Mouse (Mus musculus): ENCODE results near the gene Pdzd2. TPM values are rescaled to one million over a fixed set of nuclear protein-coding genes. Genes with fewer than 3 reads are reported as not detected.

Gene Pdzd2
- total RNA-seq, 2 experiments from 2014 or later, result 39.4 to 46.7 TPM

GRCm38 (mm10) chr15:12435910-12436309 is 303.8 kb downstream of the Pdzd2 start:
- DNase-seq (ENCODE audit: low spot score in 2 of 2), result no peak

DNA sequence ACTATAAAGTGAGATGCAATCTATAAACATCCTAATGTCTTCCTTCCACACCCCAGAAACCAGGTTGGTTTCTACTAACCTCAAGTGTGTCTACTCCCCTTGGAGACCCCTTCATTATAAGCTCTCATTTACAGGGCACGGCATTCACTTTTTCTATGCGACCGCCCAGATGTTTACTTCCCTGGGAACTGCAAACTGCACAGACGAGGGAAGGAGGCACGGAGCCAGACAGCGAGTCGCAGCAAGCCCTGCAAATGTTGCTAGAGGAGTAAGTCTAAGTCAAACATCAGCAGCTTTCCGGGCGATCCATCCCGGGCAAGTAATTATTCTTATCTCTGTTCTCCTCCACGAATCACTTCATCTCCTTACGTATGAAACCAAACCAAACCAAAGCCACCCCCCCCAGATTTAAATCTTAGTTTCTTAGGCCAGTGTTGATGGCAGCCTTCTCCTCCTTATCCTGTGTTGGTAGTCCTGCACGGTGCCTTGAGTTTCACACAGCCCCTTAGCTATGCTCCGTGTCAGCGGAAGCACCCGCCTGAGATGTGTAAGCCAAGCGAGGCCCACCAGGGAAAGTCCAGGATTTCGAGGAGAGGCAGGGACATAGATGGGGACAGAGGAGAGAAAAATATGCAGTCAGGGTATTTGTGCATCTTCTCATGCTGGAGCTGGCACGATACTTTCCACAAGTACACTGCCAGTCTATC is 305.7 kb downstream of the Pdzd2 start:
- no peak for DNase-seq (ENCODE audit: low spot score in 2 of 2)

DNA sequence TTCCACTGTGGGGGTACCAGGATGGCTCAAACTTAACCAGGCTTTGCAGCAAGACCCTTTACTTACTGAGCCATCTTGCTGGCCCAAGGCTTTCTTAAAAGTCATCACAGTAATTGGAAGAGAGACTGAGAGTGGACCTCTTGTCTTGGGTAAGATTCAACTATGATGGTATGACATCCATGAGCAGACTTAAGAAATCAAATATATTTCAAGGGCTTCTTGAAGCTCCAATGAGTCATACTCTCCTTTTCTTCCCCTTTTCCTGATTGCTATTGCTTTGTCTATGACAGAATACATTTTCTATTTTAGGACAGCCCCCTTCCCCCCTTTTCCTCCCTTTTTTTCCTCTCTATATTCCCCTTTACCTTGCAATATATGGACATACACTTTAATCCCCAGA is 306.8 kb downstream of the Pdzd2 start:
- DNase-seq (ENCODE audit: low spot score in 2 of 2), result no peak

DNA sequence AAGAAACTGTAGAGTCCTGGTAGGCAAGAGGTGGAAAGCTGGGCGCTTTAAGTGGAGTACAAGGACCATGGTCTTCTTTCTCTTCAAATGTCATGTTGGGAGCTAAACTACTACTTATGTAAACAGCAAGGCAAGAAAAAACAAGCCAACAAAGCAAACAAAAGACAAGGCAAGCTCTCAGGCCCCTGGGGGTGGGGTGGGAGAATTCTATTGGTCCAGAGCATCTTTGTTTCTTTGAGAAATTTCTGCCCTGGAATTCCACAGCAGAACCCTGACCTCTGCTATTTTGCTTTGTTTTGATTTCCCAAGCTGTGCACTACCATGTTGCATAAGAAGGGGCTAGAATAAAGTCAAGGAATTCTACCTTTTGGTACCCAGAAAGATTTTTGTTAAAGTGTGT is 307.4 kb downstream of the Pdzd2 start:
- no peak for DNase-seq (ENCODE audit: low spot score in 2 of 2)

- no peak for DNase-seq (ENCODE audit: low spot score in 2 of 2)
Measured at GRCm38 (mm10) chr15:12431684-12432083, 308.0 kb downstream of the Pdzd2 start.

DNA sequence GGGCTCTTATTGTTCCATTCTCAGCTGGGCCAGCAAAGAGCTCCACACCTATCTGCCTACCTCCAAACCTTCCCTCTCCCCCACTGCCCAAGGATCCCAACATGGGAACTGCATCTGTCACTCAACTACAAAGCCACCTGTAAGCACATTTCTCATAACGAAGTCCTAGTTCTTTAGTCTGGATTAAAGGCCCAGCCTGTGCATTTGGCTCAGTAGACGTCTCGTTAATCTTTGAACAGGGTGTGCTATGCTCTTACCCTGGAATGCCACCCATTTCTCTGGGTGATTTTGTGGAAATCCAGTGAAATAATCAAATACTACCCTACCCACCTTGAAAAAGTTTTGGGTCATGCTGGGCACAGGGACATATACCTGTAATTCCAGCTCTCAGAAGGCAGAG is 308.5 kb downstream of the Pdzd2 start:
- DNase-seq (ENCODE audit: low spot score in 2 of 2), result no peak

GRCm38 (mm10) chr15:12430670-12431069 is 309.1 kb downstream of the Pdzd2 start:
- no peak for DNase-seq (ENCODE audit: low spot score in 2 of 2)

DNA sequence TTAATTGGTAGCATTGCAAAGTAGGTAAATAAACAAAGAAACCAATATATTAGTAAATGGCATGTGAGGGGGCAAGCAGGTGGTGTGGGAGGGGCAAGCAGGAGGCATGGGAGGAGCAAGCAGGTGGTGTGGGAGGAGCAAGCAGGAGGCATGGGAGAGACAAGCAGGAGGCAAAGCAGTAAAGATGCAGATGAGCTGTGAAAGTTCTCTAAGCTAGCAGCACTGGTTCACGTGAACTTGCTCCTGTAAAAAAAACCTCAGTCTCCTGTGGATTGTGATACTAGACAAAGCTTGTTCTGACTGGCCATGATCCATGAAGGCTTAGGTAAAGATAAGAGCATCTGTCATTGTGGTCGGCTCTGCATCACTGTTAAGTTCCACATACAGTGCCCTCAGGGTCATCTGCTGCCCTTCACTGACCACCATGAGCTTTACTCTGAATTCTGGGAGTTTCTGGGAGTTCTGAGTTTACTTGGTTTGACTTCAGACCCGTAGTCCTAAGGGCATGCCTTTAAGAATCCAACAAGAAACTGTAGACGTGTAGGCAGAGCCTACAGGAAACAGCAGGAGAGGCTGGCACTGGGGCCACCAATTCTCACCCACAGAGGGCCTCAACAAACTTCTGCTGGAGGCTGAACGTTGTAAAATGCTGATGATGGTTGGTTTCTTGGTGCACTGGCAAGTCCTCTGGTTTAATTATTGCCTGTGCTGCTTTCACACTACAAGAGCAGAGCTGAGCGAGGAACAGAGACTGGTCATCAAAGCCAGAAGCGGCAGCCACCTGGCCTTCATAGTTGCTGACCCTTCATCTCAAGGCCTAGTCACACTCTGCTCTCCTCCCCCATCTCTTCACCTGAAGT is 309.9 kb downstream of the Pdzd2 start:
- DNase-seq (ENCODE audit: low spot score in 2 of 2), result no peak

DNA sequence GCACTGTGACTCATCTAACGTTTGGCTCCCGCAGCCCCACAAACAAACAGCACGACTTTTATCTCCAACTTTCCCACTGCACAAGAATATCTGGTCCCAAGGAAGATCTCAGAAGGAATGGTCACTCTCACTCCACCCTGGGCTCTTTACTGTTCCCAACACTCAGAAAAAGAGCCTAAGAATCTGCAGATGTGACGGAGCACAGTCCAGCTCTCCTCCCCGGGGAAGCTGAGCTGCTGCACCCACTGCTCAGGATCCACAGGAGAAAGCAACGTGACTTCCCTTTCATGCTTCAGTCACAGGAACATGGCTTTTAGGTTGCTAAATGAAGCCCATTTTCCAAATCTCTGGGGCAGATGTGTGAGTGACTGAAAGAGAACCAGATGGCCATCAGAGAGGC is 311.9 kb downstream of the Pdzd2 start:
- DNase-seq (ENCODE audit: low spot score in 2 of 2), result no peak

DNA sequence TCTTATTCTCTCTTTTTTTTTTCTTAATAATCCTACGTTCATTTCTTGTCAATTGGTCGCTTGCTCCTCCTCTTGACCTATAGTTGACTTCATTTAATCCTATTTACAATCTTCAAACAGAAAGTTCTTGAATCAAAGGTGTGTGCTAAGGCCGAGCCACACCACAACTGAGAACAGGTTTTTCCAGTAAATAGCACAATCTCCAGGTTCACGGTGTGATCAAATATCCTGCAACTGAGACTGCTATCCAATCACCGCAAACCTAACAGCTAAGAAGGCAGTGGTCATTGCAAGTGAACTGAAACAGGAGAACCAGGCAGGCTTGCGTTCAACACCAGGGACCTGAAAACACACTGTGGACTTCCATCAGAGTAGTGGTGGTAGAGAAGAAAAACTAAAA is 313.4 kb downstream of the Pdzd2 start:
- DNase-seq (ENCODE audit: low spot score in 2 of 2), result no peak

DNA sequence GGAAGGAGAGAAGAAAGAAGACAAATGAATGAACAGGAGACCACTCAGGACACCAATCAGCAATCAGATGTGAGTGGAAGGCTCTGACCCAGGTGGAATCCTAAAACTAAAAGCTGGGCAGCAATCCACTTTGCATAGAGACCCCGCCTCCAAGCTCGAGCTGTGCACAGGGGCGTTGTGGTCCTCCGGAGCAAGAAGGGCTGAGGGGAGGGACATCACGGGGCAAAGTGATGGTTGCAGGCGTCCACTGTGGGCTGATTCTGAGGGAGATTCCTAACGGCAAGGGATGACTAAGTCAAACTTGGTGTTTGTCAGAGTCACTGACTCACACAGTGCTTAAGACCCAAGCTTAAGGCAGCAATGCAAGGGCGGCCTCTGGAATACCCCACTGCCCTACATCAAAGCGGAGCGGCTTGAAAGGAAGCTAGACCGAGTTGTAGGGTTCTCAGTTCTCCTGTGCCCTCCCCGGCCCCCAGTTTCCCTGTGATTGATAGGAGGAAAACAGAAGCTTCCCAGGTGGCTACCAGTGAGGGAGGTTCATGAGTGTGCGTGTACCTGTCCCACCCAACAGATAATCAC is 314.6 kb downstream of the Pdzd2 start:
- no peak for DNase-seq (ENCODE audit: low spot score in 2 of 2)

DNA sequence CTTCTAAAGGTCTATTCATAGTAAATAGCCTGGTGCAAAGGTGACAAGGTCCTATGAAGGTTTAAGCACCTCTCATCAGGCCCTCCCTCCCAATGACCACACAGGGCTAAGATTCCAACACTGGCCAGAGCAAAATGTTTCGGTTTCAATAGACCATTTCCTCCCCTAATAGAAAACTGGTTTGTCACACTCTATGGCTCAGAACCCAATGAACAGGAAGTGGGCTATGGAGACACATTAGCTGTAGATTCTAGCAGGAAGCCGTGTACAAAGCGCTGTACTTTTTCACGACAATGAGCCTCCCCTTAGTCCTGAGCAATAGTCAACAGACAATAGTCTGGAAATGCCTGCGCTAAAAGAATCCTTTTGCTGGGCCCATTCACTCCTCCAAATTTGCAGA is 315.5 kb downstream of the Pdzd2 start:
- DNase-seq (ENCODE audit: low spot score in 2 of 2), result no peak

- no peak for DNase-seq (ENCODE audit: low spot score in 2 of 2)
Measured at GRCm38 (mm10) chr15:12420915-12421314, 318.8 kb downstream of the Pdzd2 start.

- DNase-seq (ENCODE audit: low spot score in 2 of 2), result no peak
Measured at GRCm38 (mm10) chr15:12420376-12420775, 319.3 kb downstream of the Pdzd2 start.

GRCm38 (mm10) chr15:12419446-12419845 is 320.3 kb downstream of the Pdzd2 start:
- DNase-seq (ENCODE audit: low spot score in 2 of 2), result no peak

DNA sequence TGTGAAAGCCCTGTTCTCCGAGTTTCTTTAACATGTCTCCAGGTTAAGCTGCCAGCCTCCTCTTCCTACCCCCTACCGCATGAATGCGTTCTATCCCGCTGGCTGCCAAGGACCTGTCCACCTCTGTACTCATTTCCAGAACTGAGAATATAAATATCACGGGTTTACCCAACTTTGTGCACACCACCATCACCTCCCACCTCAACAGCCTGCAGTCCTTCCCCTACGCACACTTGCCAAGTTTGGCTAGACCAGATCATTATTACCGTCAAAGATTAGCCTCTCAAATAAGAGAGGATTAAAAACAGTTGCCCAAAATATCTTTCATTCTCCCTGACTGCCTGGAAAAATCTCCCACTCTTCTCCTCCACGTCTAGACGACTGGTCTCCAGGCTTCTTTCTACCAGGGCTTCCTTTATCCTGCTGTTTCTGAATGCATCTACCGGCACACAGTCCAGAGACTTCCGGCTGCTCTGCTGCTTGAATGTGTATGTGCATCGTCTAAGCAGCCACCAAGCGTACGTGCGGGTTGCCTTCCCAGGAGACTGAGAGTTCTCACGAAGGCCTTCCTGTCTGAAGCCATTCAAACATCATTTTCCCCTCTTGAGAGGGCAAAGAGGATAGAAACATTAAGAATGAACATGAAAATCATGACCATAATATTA is 324.1 kb downstream of the Pdzd2 start:
- DNase-seq (ENCODE audit: low spot score in 2 of 2), result no peak

DNA sequence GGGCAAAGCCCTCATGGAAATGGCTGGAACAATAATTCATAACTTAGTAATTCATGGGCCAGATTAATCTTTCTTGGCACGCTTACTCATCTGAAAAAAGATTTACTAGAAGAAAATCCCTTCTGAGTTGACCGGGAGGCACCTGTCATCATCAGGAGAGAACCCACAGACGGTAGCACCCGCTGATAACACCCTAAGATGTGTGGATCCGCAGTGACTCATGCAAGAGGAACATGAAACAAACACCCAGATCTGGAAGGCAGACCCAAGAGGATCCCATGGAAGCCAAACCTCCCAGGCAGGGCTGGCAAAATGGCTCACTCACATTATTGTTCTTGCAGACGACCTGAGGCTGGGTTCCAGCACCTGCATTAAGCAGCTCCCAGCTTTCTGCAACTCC is 325.0 kb downstream of the Pdzd2 start:
- no peak for DNase-seq (ENCODE audit: low spot score in 2 of 2)

GRCm38 (mm10) chr15:12408205-12408604 is 331.5 kb downstream of the Pdzd2 start:
- DNase-seq (ENCODE audit: low spot score in 2 of 2), result peak in 1 of 2 experiments; percentile 17

DNA sequence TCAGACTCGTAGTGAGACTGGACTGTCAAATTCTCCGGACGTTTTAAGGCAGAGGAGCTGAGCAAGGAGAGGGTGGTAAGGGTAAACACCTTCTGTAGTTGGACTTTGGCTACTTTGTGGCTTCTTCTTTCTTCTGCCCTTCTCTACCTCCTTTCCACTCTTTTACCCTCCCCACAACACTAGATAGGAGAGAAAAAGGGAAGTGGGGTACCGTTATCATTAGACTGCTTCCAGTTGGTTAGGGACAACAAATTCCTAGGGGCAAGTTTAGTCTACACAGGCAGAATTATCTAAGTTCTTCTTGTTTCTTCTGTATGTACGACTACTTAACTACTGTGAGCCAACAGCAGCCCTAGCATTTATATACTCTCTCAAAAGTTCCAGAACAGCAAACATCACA is 334.1 kb downstream of the Pdzd2 start:
- no peak for DNase-seq (ENCODE audit: low spot score in 2 of 2)

DNA sequence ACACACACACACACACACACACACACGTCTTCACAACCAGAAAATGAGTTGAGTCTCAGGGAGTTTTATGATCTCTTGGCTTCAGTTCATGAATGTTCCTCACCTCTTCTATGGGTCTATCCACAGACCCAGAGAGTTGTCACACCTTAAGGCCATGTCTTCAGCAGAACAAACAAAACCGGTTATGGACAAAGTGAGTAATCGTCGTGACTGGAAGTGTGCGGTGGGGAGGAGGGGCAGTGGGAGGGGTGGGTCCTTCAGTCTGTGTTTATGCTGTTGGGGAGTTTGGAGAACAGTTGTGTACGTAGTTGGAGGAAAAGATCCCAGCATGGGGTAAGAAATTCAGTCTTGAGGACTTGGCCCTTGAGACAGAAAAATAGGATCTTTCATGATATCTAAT is 342.7 kb downstream of the Pdzd2 start:
- no peak for DNase-seq (ENCODE audit: low spot score in 2 of 2)

GRCm38 (mm10) chr15:12394758-12395157 is 345.0 kb downstream of the Pdzd2 start:
- DNase-seq (ENCODE audit: low spot score in 2 of 2), result no peak
